Mouse (Mus musculus) v-Abl transformed pro-B cells (cell line): Measurements from ENCODE around the gene Lamtor5.

Experiments
- in situ Hi-C, 2 experiments: fragments of 400-800 bp; cut with MboI; formaldehyde crosslinking; loops; one replicate each; pipeline ENCODE4 v1.15.1; 2025; ENCODE audit not compliant: unreplicated experiment in 2 of 2

Gene Lamtor5

GRCm38 (mm10) chr3:107332127-107332959 lies 53.7 kb downstream of the Lamtor5 start:
- in situ Hi-C loops: no loop called here

GRCm38 (mm10) chr3:107332960-107333380 lies 54.3 kb downstream of the Lamtor5 start:
- in situ Hi-C loops: no loop called here
